Mouse (Mus musculus) embryonic facial prominence, embryonic 13.5 days (tissue): Measurements from ENCODE around the gene Ovol2. TPM values are rescaled to one million over a fixed set of nuclear protein-coding genes. Genes with fewer than 3 reads are reported as not detected.
A peak's percentile ranks its signal among the peaks of the same experiment; 100 is the strongest.

ENCODE experiments used
- ATAC-seq: fragments of 200-750 bp; cut with Nextera tagmentation; 2 replicates; pipeline ENCODE4 v1.8.0; 2017; ENCODE audit warnings: low read depth; ENCODE audit not compliant: insufficient number of reproducible peaks, insufficient read depth, low FRiP score, low TSS enrichment
- H3K27ac ChIP-seq: fragments of 300-500 bp; sonication (generic); 2 replicates; pipeline ENCODE4 v1.5.1; 2015; ENCODE audit warnings: moderate library complexity, mild to moderate bottlenecking, inconsistent platforms
- H3K27me3 ChIP-seq: fragments of 300-500 bp; sonication (generic); 2 replicates; pipeline ENCODE4 v1.6.1; 2015; ENCODE audit warnings: mild to moderate bottlenecking, inconsistent platforms
- H3K36me3 ChIP-seq: fragments of 300-500 bp; sonication (generic); 2 replicates; pipeline ENCODE4 v1.6.1; 2015; ENCODE audit warnings: mild to moderate bottlenecking, inconsistent platforms
- H3K4me1 ChIP-seq: fragments of 300-500 bp; sonication (generic); 2 replicates; pipeline ENCODE4 v1.6.1; 2015; ENCODE audit warnings: inconsistent platforms
- H3K4me2 ChIP-seq: fragments of 300-500 bp; sonication (generic); 2 replicates; pipeline ENCODE4 v1.6.1; 2015; ENCODE audit warnings: moderate library complexity, mild to moderate bottlenecking, inconsistent platforms
- H3K4me3 ChIP-seq: fragments of 300-500 bp; sonication (generic); 2 replicates; pipeline ENCODE4 v1.5.1; 2015; ENCODE audit warnings: mild to moderate bottlenecking, inconsistent platforms
- H3K9ac ChIP-seq: fragments of 300-500 bp; sonication (generic); 2 replicates; pipeline ENCODE4 v1.6.1; 2015; ENCODE audit warnings: mild to moderate bottlenecking, inconsistent platforms
- H3K9me3 ChIP-seq: fragments of 300-500 bp; sonication (generic); 2 replicates; pipeline ENCODE4 v1.6.1; 2016; ENCODE audit warnings: inconsistent platforms
- WGBS: fragments of 180-500 bp; shearing (Covaris S2); methylation state at CpG from one replicate; pipeline ENCODE4 v1.1.7; 2015; ENCODE audit warnings: mixed read lengths; 5-methylcytosine and 5-hydroxymethylcytosine counted together
- polyA plus RNA-seq: library from polyadenylated mRNA; unstranded; fragments of >200 nt; fragmentation: Nextera tagmentation; extraction: Ambion mirVana; gene quantifications from 2 replicates; pipeline ENCODE4 v1.2.1, GENCODE M21; 2015

The Ovol2 gene
- 3.2 TPM in 2 replicates for polyA plus RNA-seq

- peaks cover 86% of the 10 kb centered on the region for H3K27me3 ChIP-seq
- under 1% methylated on average over 62 of the region's 62 CpGs for WGBS
- peak within 1 kb of the TSS; percentile 98 for H3K4me2 ChIP-seq
- H3K36me3 ChIP-seq, result no peaks in the 10 kb centered on the region
- H3K4me3 ChIP-seq, result peak within 1 kb of the TSS; percentile 60
- H3K4me1 ChIP-seq, result peaks cover 41% of the 10 kb centered on the region
- peak within 1 kb of the TSS; percentile 51 for H3K27ac ChIP-seq
- peak; percentile 52 for ATAC-seq
- peak within 1 kb of the TSS; percentile 70 for H3K9ac ChIP-seq
- H3K9me3 ChIP-seq, result no peaks in the 10 kb centered on the region
These were observed at the start of gene Ovol2 for GRCm38 (mm10) chr2:144331401-144332302. Gene Ovol2, minus strand, starts transcription at chr2:144332146.

GRCm38 (mm10) chr2:144381741-144382140 is 49.8 kb upstream of the Ovol2 start:
- no peak for ATAC-seq
- 94% methylated on average over 4 of the region's 4 CpGs for WGBS
- no peak overlapping the region for H3K9ac ChIP-seq

GRCm38 (mm10) chr2:144381293-144381692 is 49.3 kb upstream of the Ovol2 start:
- 78% methylated on average over 3 of the region's 3 CpGs for WGBS
- ATAC-seq, result no peak
- Histone ChIP-seq H3K27me3 (no peaks in the 10 kb centered on the region), H3K4me1 (no peaks in the 10 kb centered on the region), H3K27ac (no peak overlapping the region), H3K36me3 (peaks cover 97% of the 10 kb centered on the region), H3K9ac (no peak overlapping the region), H3K9me3 (no peaks in the 10 kb centered on the region), H3K4me3 (no peak overlapping the region), H3K4me2 (no peak overlapping the region)

More at GRCm38 (mm10) chr2:144381741-144382140, 49.8 kb upstream of the Ovol2 start:
- no peak overlapping the region for H3K27ac ChIP-seq
- H3K4me3 ChIP-seq, result no peak overlapping the region
- H3K9me3 ChIP-seq, result no peaks in the 10 kb centered on the region
- no peaks in the 10 kb centered on the region for H3K4me1 ChIP-seq
- H3K27me3 ChIP-seq, result no peaks in the 10 kb centered on the region
- H3K4me2 ChIP-seq, result no peak overlapping the region
- H3K36me3 ChIP-seq, result peaks cover 93% of the 10 kb centered on the region

DNA sequence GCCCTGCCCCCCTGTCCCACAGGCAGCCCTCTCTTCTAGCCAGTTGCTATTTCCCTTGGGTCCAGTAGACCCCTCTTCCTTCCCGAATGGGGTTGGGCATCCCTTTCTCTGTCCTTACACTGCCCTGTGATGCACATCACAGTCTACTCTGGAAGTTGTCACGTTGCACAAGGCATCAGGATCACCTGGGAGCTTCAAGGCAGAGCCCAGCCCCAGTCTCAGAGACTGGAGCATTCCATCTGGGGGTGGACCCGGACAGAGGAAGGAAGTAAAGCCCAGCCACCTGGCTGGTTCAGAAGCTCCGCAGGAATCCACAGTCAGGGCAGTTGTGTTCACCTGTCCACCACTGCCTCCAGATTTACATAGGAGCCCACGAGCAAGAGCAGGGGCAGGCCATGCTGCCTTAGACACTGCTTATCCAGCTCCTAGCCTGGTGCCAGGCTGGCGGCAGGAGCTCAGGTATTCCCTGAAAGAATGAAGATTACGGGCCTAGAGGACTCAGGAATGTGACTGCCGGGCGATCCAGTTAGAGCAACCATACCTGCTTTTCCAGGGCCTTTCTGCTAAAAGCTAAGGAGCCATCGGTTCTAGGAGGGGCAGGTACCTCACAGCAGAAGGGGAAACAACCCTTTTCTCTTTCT is 43.2 kb upstream of the Ovol2 start:
- Histone ChIP-seq H3K27ac (no peak overlapping the region), H3K9me3 (no peaks in the 10 kb centered on the region), H3K4me2 (no peak overlapping the region), H3K27me3 (no peaks in the 10 kb centered on the region), H3K4me3 (no peak overlapping the region), H3K9ac (0 out of 2 replicates have a peak overlapping the region, but pooled peaks have one; percentile 6), H3K4me1 (peaks cover 9% of the 10 kb centered on the region), H3K36me3 (peaks cover 71% of the 10 kb centered on the region)
- WGBS, result 81% methylated on average over 10 of the region's 10 CpGs
- no peak for ATAC-seq

DNA sequence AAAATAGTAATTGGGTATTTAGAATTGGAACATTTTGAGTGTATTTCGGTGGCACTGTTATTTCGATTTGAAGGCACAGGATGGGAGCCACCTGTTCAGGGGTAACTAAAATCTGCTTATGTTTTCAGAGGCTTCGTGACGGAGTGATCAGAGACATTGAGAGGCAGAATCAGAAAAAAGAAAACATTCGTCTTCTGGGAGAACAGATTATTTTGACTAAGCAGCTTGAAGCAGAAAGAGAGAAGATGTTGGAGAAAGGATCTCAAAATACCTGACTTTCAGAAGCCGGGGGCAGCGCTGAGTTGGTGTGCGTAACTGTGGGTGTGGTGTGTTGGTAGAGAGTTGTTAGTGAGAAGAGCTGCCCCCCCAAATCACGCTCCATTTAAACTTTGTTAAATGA is 41.1 kb upstream of the Ovol2 start:
- peaks cover 17% of the 10 kb centered on the region for H3K4me1 ChIP-seq
- no peak overlapping the region for H3K4me2 ChIP-seq
- no peaks in the 10 kb centered on the region for H3K27me3 ChIP-seq
- H3K9ac ChIP-seq, result no peak overlapping the region
- H3K9me3 ChIP-seq, result no peaks in the 10 kb centered on the region
- H3K27ac ChIP-seq, result no peak overlapping the region
- WGBS, result 94% methylated on average over 9 of the region's 9 CpGs
- H3K4me3 ChIP-seq, result no peak overlapping the region
- no peak for ATAC-seq
- peaks cover 50% of the 10 kb centered on the region for H3K36me3 ChIP-seq

GRCm38 (mm10) chr2:144371566-144371965 is 39.6 kb upstream of the Ovol2 start:
- peaks cover 36% of the 10 kb centered on the region for H3K36me3 ChIP-seq
- 89% methylated on average over 4 of the region's 4 CpGs for WGBS
- no peak overlapping the region for H3K9ac ChIP-seq
- H3K27ac ChIP-seq, result no peak overlapping the region
- no peaks in the 10 kb centered on the region for H3K9me3 ChIP-seq
- no peak overlapping the region for H3K4me2 ChIP-seq
- no peaks in the 10 kb centered on the region for H3K27me3 ChIP-seq
- peaks cover 17% of the 10 kb centered on the region for H3K4me1 ChIP-seq
- no peak for ATAC-seq
- no peak overlapping the region for H3K4me3 ChIP-seq

DNA sequence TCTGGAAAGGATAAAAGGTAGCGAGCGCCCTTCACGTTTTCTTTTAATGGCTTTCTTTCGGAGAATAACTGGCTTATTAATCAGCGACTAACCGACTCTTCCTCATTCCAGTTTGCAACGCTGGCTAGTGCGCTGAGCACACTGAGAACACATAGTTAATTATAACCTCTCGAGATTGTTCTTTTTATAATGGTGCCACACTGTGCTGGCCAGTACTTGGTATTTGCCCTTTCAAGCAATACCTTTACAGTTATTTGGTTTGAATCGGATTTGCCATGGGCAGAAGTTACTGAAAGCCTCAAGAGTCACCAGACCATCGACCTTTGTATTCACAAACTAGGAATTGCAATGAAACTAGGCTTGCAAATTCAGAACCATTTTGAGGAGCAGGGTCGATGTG is 37.6 kb upstream of the Ovol2 start:
- H3K36me3 ChIP-seq, result peaks cover 19% of the 10 kb centered on the region
- ATAC-seq, result no peak
- H3K27ac ChIP-seq, result peak overlapping the region; percentile 93
- H3K4me1 ChIP-seq, result peaks cover 17% of the 10 kb centered on the region
- under 1% methylated on average over 12 of the region's 12 CpGs for WGBS
- H3K4me3 ChIP-seq, result peak overlapping the region; percentile 92
- peak overlapping the region; percentile 92 for H3K9ac ChIP-seq
- peak overlapping the region; percentile 72 for H3K4me2 ChIP-seq
- no peaks in the 10 kb centered on the region for H3K9me3 ChIP-seq
- H3K27me3 ChIP-seq, result no peaks in the 10 kb centered on the region

- peak overlapping the region; percentile 92 for H3K9ac ChIP-seq
- peak; percentile 74 for ATAC-seq
- no peaks in the 10 kb centered on the region for H3K27me3 ChIP-seq
- under 1% methylated on average over 43 of the region's 43 CpGs for WGBS
- H3K36me3 ChIP-seq, result peaks cover 14% of the 10 kb centered on the region
- H3K27ac ChIP-seq, result peak overlapping the region; percentile 93
- peaks cover 17% of the 10 kb centered on the region for H3K4me1 ChIP-seq
- peak overlapping the region; percentile 92 for H3K4me3 ChIP-seq
- peak overlapping the region; percentile 72 for H3K4me2 ChIP-seq
- H3K9me3 ChIP-seq, result no peaks in the 10 kb centered on the region
These were observed 37.1 kb upstream of the Ovol2 start for GRCm38 (mm10) chr2:144369020-144369421.

DNA sequence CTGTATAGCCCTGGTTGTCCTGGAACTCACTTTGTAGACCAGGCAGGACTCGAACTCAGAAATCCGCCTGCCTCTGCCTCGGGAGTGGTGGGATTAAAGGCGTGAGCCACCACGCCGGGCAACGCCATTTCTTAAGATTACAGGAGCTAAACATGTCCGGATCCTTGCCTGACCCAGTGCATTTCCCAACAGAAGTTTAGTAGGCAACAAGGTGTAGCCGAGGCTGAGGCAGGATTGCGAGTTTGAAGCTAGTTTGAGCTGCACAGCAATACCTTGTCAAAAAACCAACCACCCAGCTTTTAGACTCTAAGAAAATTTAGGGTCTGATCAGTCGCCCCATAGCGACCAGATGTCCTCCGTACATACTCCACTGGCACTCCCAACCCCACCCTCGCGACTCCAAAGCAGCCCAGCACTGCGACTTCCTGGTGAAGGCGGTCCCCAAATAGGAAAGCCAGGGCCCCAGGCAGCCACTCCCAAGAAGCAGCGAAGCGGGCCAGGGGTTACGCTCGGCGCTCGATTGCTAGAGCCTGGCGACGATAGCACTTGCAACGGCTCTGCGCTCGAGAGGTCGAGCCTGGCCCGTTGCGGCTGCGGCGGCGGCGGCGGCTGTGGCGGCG is 36.6 kb upstream of the Ovol2 start, which contains the start of the genes Kat14 and Pet117:
Gene Kat14, plus strand, starts transcription at position 584 of the 620 bp plus-strand sequence.
Gene Pet117, plus strand, starts transcription at position 597 of the 620 bp plus-strand sequence.
- 5% methylated on average over 38 of the region's 38 CpGs for WGBS
- no peaks in the 10 kb centered on the region for H3K27me3 ChIP-seq
- peak; percentile 89 for ATAC-seq

GRCm38 (mm10) chr2:144352843-144353242 is 20.9 kb upstream of the Ovol2 start:
- WGBS, result 86% methylated on average over 11 of the region's 11 CpGs
- no peak for ATAC-seq

More for the DNA sequence above, 36.6 kb upstream of the Ovol2 start, which contains the start of the genes Kat14 and Pet117:
- peak within 1 kb of the TSS; percentile 93 for H3K27ac ChIP-seq
- peak within 1 kb of the TSS; percentile 92 for H3K9ac ChIP-seq
- H3K4me3 ChIP-seq, result peak within 1 kb of the TSS; percentile 92
- no peaks in the 10 kb centered on the region for H3K9me3 ChIP-seq
- peaks cover 17% of the 10 kb centered on the region for H3K4me1 ChIP-seq
- H3K4me2 ChIP-seq, result peak within 1 kb of the TSS; percentile 72
- H3K36me3 ChIP-seq, result peaks cover 9% of the 10 kb centered on the region

DNA sequence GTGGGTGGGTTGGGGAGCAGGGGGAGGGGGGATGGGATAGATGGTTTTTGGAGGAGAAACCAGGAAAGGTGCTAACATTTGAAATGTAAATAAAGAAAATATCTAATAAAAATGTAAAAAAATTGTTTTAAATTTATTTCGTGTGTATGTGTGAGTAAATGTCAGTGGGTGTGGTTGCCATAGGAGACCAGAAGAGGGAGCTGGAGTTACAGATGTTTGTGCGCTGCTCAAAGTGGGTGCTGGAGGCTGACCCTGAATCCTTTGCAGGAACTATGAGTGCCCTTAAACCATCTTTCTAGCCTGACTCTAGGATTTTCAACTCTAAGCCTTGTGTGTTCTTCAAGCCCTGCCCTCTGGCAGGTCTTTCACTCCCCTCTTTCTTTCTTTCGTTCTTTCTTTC is 16.6 kb upstream of the Ovol2 start:
- Histone ChIP-seq H3K27me3 (no peaks in the 10 kb centered on the region), H3K27ac (no peak overlapping the region), H3K36me3 (no peaks in the 10 kb centered on the region), H3K4me2 (no peak overlapping the region), H3K9ac (no peak overlapping the region), H3K4me3 (no peak overlapping the region), H3K4me1 (no peaks in the 10 kb centered on the region), H3K9me3 (no peaks in the 10 kb centered on the region)
- WGBS, result 55% methylated on average over 3 of the region's 3 CpGs
- ATAC-seq, result no peak

More at GRCm38 (mm10) chr2:144352843-144353242, 20.9 kb upstream of the Ovol2 start:
- Histone ChIP-seq H3K27me3 (no peaks in the 10 kb centered on the region), H3K9ac (no peak overlapping the region), H3K36me3 (no peaks in the 10 kb centered on the region), H3K27ac (no peak overlapping the region), H3K4me3 (no peak overlapping the region), H3K9me3 (no peaks in the 10 kb centered on the region), H3K4me1 (no peaks in the 10 kb centered on the region), H3K4me2 (no peak overlapping the region)
